Mouse (Mus musculus): ENCODE data around the gene Cd320. TPM values are rescaled to one million over a fixed set of nuclear protein-coding genes. Genes with fewer than 3 reads are reported as not detected.

Cd320 gene
- polyA plus RNA-seq (2014; fragmentation: Illumina TruSeq; extraction: RNeasy Lipid Tissue Mini Kit (QIAGEN cat#74804); ENCODE audit: low read depth, low replicate concordance) = 5.6 TPM

GRCm38 (mm10) chr17:33842966-33843795 is at the start of gene Cd320:
TSS of gene Cd320 (plus strand) at chr17:33843091.

GRCm38 (mm10) chr17:33810334-33811141 is 32.4 kb upstream of the Cd320 start, which contains the start of gene Kank3:
TSS of gene Kank3 (plus strand) at chr17:33810519.

GRCm38 (mm10) chr17:33824084-33824996 is 18.6 kb upstream of the Cd320 start, which contains the start of the genes Rps28 and Ndufa7:
TSS of gene Rps28 (minus strand) at chr17:33824562.
TSS of gene Ndufa7 (plus strand) at chr17:33824572.

GRCm38 (mm10) chr17:33873537-33873936 is 30.6 kb downstream of the Cd320 start, which contains the start of gene Gm7029:
TSS of gene Gm7029 (plus strand) at chr17:33873837.

GRCm38 (mm10) chr17:33890533-33891059 is 47.7 kb downstream of the Cd320 start, which contains the start of gene Kifc1:
TSS of gene Kifc1 (minus strand) at chr17:33890661.

Other genes starting within 250 kb of the Cd320 start
- 4.3 TPM for gene Zfp414, start 214.0 kb upstream of the Cd320 start, polyA plus RNA-seq (2014; fragmentation: Illumina TruSeq; extraction: RNeasy Lipid Tissue Mini Kit (QIAGEN cat#74804); ENCODE audit: low read depth, low replicate concordance)
- gene Pram1, start 205.0 kb upstream of the Cd320 start, polyA plus RNA-seq (2014; fragmentation: Illumina TruSeq; extraction: RNeasy Lipid Tissue Mini Kit (QIAGEN cat#74804); ENCODE audit: low read depth, low replicate concordance) = not detected
- 415 TPM for gene Hnrnpm, start 156.2 kb upstream of the Cd320 start, polyA plus RNA-seq (2014; fragmentation: Illumina TruSeq; extraction: RNeasy Lipid Tissue Mini Kit (QIAGEN cat#74804); ENCODE audit: low read depth, low replicate concordance)
- 26.0 TPM for gene March2, start 124.4 kb upstream of the Cd320 start, polyA plus RNA-seq (2014; fragmentation: Illumina TruSeq; extraction: RNeasy Lipid Tissue Mini Kit (QIAGEN cat#74804); ENCODE audit: low read depth, low replicate concordance)
- gene Rab11b, start 82.6 kb upstream of the Cd320 start, polyA plus RNA-seq (2014; fragmentation: Illumina TruSeq; extraction: RNeasy Lipid Tissue Mini Kit (QIAGEN cat#74804); ENCODE audit: low read depth, low replicate concordance) = 27.5 TPM
- 1.0 TPM for gene Angptl4, start 61.3 kb upstream of the Cd320 start, polyA plus RNA-seq (2014; fragmentation: Illumina TruSeq; extraction: RNeasy Lipid Tissue Mini Kit (QIAGEN cat#74804); ENCODE audit: low read depth, low replicate concordance)
- 5.3 TPM for gene Kank3, start 32.6 kb upstream of the Cd320 start, polyA plus RNA-seq (2014; fragmentation: Illumina TruSeq; extraction: RNeasy Lipid Tissue Mini Kit (QIAGEN cat#74804); ENCODE audit: low read depth, low replicate concordance)
- gene Rps28, start 18.5 kb upstream of the Cd320 start, polyA plus RNA-seq (2014; fragmentation: Illumina TruSeq; extraction: RNeasy Lipid Tissue Mini Kit (QIAGEN cat#74804); ENCODE audit: low read depth, low replicate concordance) = 77.1 TPM
- gene Ndufa7, start 18.5 kb upstream of the Cd320 start, polyA plus RNA-seq (2014; fragmentation: Illumina TruSeq; extraction: RNeasy Lipid Tissue Mini Kit (QIAGEN cat#74804); ENCODE audit: low read depth, low replicate concordance) = 28.2 TPM
- gene Gm7029, start 30.7 kb downstream of the Cd320 start, polyA plus RNA-seq (2014; fragmentation: Illumina TruSeq; extraction: RNeasy Lipid Tissue Mini Kit (QIAGEN cat#74804); ENCODE audit: low read depth, low replicate concordance) = not detected
- not detected for gene Kifc1, start 47.6 kb downstream of the Cd320 start, polyA plus RNA-seq (2014; fragmentation: Illumina TruSeq; extraction: RNeasy Lipid Tissue Mini Kit (QIAGEN cat#74804); ENCODE audit: low read depth, low replicate concordance)
- not detected for gene Platr17, start 62.0 kb downstream of the Cd320 start, polyA plus RNA-seq (2014; fragmentation: Illumina TruSeq; extraction: RNeasy Lipid Tissue Mini Kit (QIAGEN cat#74804); ENCODE audit: low read depth, low replicate concordance)
- 6.5 TPM for gene Daxx, start 66.3 kb downstream of the Cd320 start, polyA plus RNA-seq (2014; fragmentation: Illumina TruSeq; extraction: RNeasy Lipid Tissue Mini Kit (QIAGEN cat#74804); ENCODE audit: low read depth, low replicate concordance)
- gene Tapbp, start 72.8 kb downstream of the Cd320 start, polyA plus RNA-seq (2014; fragmentation: Illumina TruSeq; extraction: RNeasy Lipid Tissue Mini Kit (QIAGEN cat#74804); ENCODE audit: low read depth, low replicate concordance) = 54.8 TPM
- 1.8 TPM for gene Zbtb22, start 72.8 kb downstream of the Cd320 start, polyA plus RNA-seq (2014; fragmentation: Illumina TruSeq; extraction: RNeasy Lipid Tissue Mini Kit (QIAGEN cat#74804); ENCODE audit: low read depth, low replicate concordance)
- 8.0 TPM for gene Rgl2, start 86.5 kb downstream of the Cd320 start, polyA plus RNA-seq (2014; fragmentation: Illumina TruSeq; extraction: RNeasy Lipid Tissue Mini Kit (QIAGEN cat#74804); ENCODE audit: low read depth, low replicate concordance)
- 8.4 TPM for gene Pfdn6, start 97.3 kb downstream of the Cd320 start, polyA plus RNA-seq (2014; fragmentation: Illumina TruSeq; extraction: RNeasy Lipid Tissue Mini Kit (QIAGEN cat#74804); ENCODE audit: low read depth, low replicate concordance)
- gene Wdr46, start 97.6 kb downstream of the Cd320 start, polyA plus RNA-seq (2014; fragmentation: Illumina TruSeq; extraction: RNeasy Lipid Tissue Mini Kit (QIAGEN cat#74804); ENCODE audit: low read depth, low replicate concordance) = 0.25 TPM
- gene B3galt4, start 108.4 kb downstream of the Cd320 start, polyA plus RNA-seq (2014; fragmentation: Illumina TruSeq; extraction: RNeasy Lipid Tissue Mini Kit (QIAGEN cat#74804); ENCODE audit: low read depth, low replicate concordance) = 0.38 TPM
- 4.8 TPM for gene Vps52, start 112.7 kb downstream of the Cd320 start, polyA plus RNA-seq (2014; fragmentation: Illumina TruSeq; extraction: RNeasy Lipid Tissue Mini Kit (QIAGEN cat#74804); ENCODE audit: low read depth, low replicate concordance)
- gene Rps18, start 112.9 kb downstream of the Cd320 start, polyA plus RNA-seq (2014; fragmentation: Illumina TruSeq; extraction: RNeasy Lipid Tissue Mini Kit (QIAGEN cat#74804); ENCODE audit: low read depth, low replicate concordance) = 34.2 TPM
- 407 TPM for gene H2-K1, start 157.3 kb downstream of the Cd320 start, polyA plus RNA-seq (2014; fragmentation: Illumina TruSeq; extraction: RNeasy Lipid Tissue Mini Kit (QIAGEN cat#74804); ENCODE audit: low read depth, low replicate concordance)
- 1.8 TPM for gene Ring1, start 181.6 kb downstream of the Cd320 start, polyA plus RNA-seq (2014; fragmentation: Illumina TruSeq; extraction: RNeasy Lipid Tissue Mini Kit (QIAGEN cat#74804); ENCODE audit: low read depth, low replicate concordance)
- 1.2 TPM for gene H2-Ke6, start 185.0 kb downstream of the Cd320 start, polyA plus RNA-seq (2014; fragmentation: Illumina TruSeq; extraction: RNeasy Lipid Tissue Mini Kit (QIAGEN cat#74804); ENCODE audit: low read depth, low replicate concordance)
- gene Slc39a7, start 188.6 kb downstream of the Cd320 start, polyA plus RNA-seq (2014; fragmentation: Illumina TruSeq; extraction: RNeasy Lipid Tissue Mini Kit (QIAGEN cat#74804); ENCODE audit: low read depth, low replicate concordance) = 0.88 TPM
- 1.5 TPM for gene Rxrb, start 188.7 kb downstream of the Cd320 start, polyA plus RNA-seq (2014; fragmentation: Illumina TruSeq; extraction: RNeasy Lipid Tissue Mini Kit (QIAGEN cat#74804); ENCODE audit: low read depth, low replicate concordance)
- gene Col11a2, start 196.3 kb downstream of the Cd320 start, polyA plus RNA-seq (2014; fragmentation: Illumina TruSeq; extraction: RNeasy Lipid Tissue Mini Kit (QIAGEN cat#74804); ENCODE audit: low read depth, low replicate concordance) = 0.19 TPM
- not detected for gene H2-Oa, start 249.2 kb downstream of the Cd320 start, polyA plus RNA-seq (2014; fragmentation: Illumina TruSeq; extraction: RNeasy Lipid Tissue Mini Kit (QIAGEN cat#74804); ENCODE audit: low read depth, low replicate concordance)